Mouse (Mus musculus): ENCODE results near the gene Pou2f1. TPM values are rescaled to one million over a fixed set of nuclear protein-coding genes. Genes with fewer than 3 reads are reported as not detected.

The Pou2f1 gene
- total and polyA plus RNA-seq, 2 experiments from 2014 or later, result 13.9 to 29.6 TPM

- 55% methylated on average over 8 of the region's 8 CpGs for WGBS
- Histone ChIP-seq H3K9me3 (ENCODE audit: low read length) (no peaks in the 10 kb centered on the region), H3K4me2 (ENCODE audit: low read depth, low read length) (no peak overlapping the region)
Measured at GRCm38 (mm10) chr1:165882146-165882900, 120.2 kb downstream of the Pou2f1 start.

DNA sequence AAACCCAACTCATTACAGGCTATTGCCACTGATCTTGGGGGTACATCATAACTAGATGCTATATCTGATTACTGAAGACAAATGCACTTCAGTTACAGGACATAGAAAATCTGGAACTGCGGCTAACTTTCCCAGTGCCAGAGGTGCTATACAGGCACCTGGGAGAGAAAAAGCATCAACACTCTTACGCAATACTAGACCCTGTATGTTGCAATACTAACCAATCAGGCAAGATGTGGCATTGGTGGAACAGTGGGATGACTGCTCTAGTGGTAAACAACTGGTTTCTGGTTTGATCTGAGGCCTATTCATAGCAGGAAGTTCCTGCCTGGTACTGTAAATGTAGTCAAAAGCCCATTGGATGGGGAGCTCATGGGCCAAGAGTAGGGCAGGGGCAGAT, 123.7 kb downstream of the Pou2f1 start:
- WGBS, result 97% methylated on average over 2 of the region's 2 CpGs
- peaks cover 25% of the 10 kb centered on the region; the same call in 1 of the 2 replicates for H3K36me3 ChIP-seq (ENCODE audit: insufficient read depth, low read length)
- no peak for TF ChIP-seq CTCF (IDR thresholded peaks at IDR 0.05; ENCODE audit: low read depth)
- ATAC-seq (no peak), DNase-seq (ENCODE audit: low spot score) (no peak)
- no peak overlapping the region for H3K4me3 ChIP-seq (ENCODE audit: low read length)
- no peaks in the 10 kb centered on the region for H3K4me1 ChIP-seq (ENCODE audit: insufficient read depth, low read length)
- no peak overlapping the region for H3K9ac ChIP-seq (replicated peaks; ENCODE audit: low read length)
- H3K9me3 ChIP-seq (ENCODE audit: low read length), result no peaks in the 10 kb centered on the region
- H3K4me2 ChIP-seq (ENCODE audit: low read depth, low read length), result no peak overlapping the region
- no peaks in the 10 kb centered on the region for H3K27me3 ChIP-seq (ENCODE audit: insufficient read depth, low read length)
- no peak overlapping the region for H3K27ac ChIP-seq

More at GRCm38 (mm10) chr1:165882146-165882900, 120.2 kb downstream of the Pou2f1 start:
- Histone ChIP-seq H3K9ac (replicated peaks; ENCODE audit: low read length) (no peak overlapping the region), H3K4me1 (ENCODE audit: insufficient read depth, low read length) (no peaks in the 10 kb centered on the region), H3K36me3 (ENCODE audit: insufficient read depth, low read length) (peaks cover 16% of the 10 kb centered on the region; the same call in 1 of the 2 replicates), H3K27ac (no peak overlapping the region), H3K27me3 (ENCODE audit: insufficient read depth, low read length) (no peaks in the 10 kb centered on the region), H3K4me3 (ENCODE audit: low read length) (no peak overlapping the region)
- TF ChIP-seq CTCF (IDR thresholded peaks at IDR 0.05; ENCODE audit: low read depth), result no peak
- ATAC-seq, result 0 out of 2 replicates have a peak, but pooled peaks have one; percentile 24
- no peak for DNase-seq (ENCODE audit: low spot score)

GRCm38 (mm10) chr1:165875520-165876284, 126.8 kb downstream of the Pou2f1 start:
- Histone ChIP-seq H3K9me3 (ENCODE audit: low read length) (no peaks in the 10 kb centered on the region), H3K36me3 (ENCODE audit: insufficient read depth, low read length) (peaks cover 20% of the 10 kb centered on the region; the same call in 1 of the 2 replicates), H3K4me1 (ENCODE audit: insufficient read depth, low read length) (no peaks in the 10 kb centered on the region), H3K9ac (replicated peaks; ENCODE audit: low read length) (no peak overlapping the region), H3K27ac (no peak overlapping the region), H3K4me3 (ENCODE audit: low read length) (no peak overlapping the region), H3K27me3 (ENCODE audit: insufficient read depth, low read length) (no peaks in the 10 kb centered on the region), H3K4me2 (ENCODE audit: low read depth, low read length) (no peak overlapping the region)
- ATAC-seq (no peak), DNase-seq (ENCODE audit: low spot score) (no peak)
- 87% methylated on average over 6 of the region's 6 CpGs for WGBS
- TF ChIP-seq CTCF (IDR thresholded peaks at IDR 0.05; ENCODE audit: low read depth), result no peak

GRCm38 (mm10) chr1:165874645-165875044, 127.8 kb downstream of the Pou2f1 start:
- Histone ChIP-seq H3K4me1 (ENCODE audit: insufficient read depth, low read length) (no peaks in the 10 kb centered on the region), H3K36me3 (ENCODE audit: insufficient read depth, low read length) (peaks cover 16% of the 10 kb centered on the region; the same call in 1 of the 2 replicates), H3K4me2 (ENCODE audit: low read depth, low read length) (no peak overlapping the region), H3K27me3 (ENCODE audit: insufficient read depth, low read length) (no peaks in the 10 kb centered on the region), H3K27ac (no peak overlapping the region), H3K9me3 (ENCODE audit: low read length) (no peaks in the 10 kb centered on the region), H3K4me3 (ENCODE audit: low read length) (no peak overlapping the region), H3K9ac (replicated peaks; ENCODE audit: low read length) (no peak overlapping the region)
- WGBS, result 42% methylated on average over 8 of the region's 8 CpGs
- ATAC-seq (no peak), DNase-seq (ENCODE audit: low spot score) (no peak)
- TF ChIP-seq CTCF (IDR thresholded peaks at IDR 0.05; ENCODE audit: low read depth), result no peak

DNA sequence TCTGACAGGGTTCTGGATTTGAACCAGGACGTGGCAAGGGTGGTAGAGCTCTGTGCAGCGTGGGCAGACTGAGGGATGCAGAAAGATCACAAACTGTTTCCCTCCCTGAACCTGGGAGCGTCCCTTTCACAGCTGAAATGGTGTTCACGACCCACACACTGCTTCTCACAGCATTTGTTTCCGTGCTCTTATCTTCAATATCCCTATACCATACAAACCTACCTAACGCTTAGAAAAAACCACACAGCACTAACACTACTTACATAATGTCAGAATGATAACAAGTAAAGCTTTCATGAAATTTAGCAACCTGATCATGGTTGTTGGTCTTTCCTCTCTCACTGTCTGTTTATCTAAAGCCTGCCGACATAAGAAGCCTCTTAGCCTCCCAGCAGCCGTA, 133.8 kb downstream of the Pou2f1 start:
- H3K4me3 ChIP-seq (ENCODE audit: low read length), result no peak overlapping the region
- no peaks in the 10 kb centered on the region for H3K4me1 ChIP-seq (ENCODE audit: insufficient read depth, low read length)
- H3K27me3 ChIP-seq (ENCODE audit: insufficient read depth, low read length), result no peaks in the 10 kb centered on the region
- DNase-seq (ENCODE audit: low spot score), result no peak
- 92% methylated on average over 8 of the region's 8 CpGs for WGBS
- TF ChIP-seq CTCF (IDR thresholded peaks at IDR 0.05; ENCODE audit: low read depth), result no peak
- no peak overlapping the region for H3K9ac ChIP-seq (replicated peaks; ENCODE audit: low read length)
- no peak overlapping the region for H3K27ac ChIP-seq
- H3K9me3 ChIP-seq (ENCODE audit: low read length), result no peaks in the 10 kb centered on the region
- H3K36me3 ChIP-seq (ENCODE audit: insufficient read depth, low read length), result peaks cover 9% of the 10 kb centered on the region; the same call in 1 of the 2 replicates
- ATAC-seq, result no peak
- no peak overlapping the region for H3K4me2 ChIP-seq (ENCODE audit: low read depth, low read length)

DNA sequence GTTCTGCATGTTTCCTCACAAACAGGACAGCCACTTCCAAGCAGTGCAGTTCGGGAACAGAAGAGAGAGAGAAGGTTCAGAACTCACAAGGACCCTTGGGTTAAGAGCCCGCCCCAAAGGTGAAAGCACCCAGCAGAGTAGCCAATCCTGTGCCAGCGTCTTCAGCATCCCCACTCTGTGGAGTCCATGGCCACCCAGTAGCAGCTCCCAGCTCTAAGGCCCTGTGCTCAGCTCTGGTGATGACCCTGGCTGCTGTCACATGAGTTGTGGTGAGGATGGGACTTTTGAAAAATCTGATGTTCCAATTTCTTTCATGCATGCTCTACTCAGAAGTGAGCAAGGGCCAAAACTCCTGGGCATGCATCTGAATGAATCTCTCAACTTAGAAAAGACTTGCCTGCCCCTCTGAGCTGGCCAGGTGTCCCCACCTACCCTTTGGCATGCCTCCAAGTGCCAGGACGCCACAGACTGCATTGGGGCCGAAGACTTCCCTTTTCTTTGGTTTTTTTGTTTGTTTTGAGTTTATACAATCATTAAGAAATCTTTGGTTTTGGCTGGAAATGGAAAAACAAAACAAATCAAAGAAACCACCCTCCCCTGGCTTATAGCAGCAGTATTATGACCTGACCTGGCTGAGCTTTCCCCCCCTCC, 135.7 kb downstream of the Pou2f1 start:
- peaks cover 9% of the 10 kb centered on the region; the same call in 1 of the 2 replicates for H3K36me3 ChIP-seq (ENCODE audit: insufficient read depth, low read length)
- H3K9ac ChIP-seq (replicated peaks; ENCODE audit: low read length), result no peak overlapping the region
- no peaks in the 10 kb centered on the region for H3K9me3 ChIP-seq (ENCODE audit: low read length)
- no peaks in the 10 kb centered on the region for H3K27me3 ChIP-seq (ENCODE audit: insufficient read depth, low read length)
- no peak for TF ChIP-seq CTCF (IDR thresholded peaks at IDR 0.05; ENCODE audit: low read depth)
- DNase-seq (ENCODE audit: low spot score), result no peak
- ATAC-seq, result no peak
- H3K4me3 ChIP-seq (ENCODE audit: low read length), result no peak overlapping the region
- H3K4me1 ChIP-seq (ENCODE audit: insufficient read depth, low read length), result peaks cover 3% of the 10 kb centered on the region; the same call in 1 of the 2 replicates
- no peak overlapping the region for H3K27ac ChIP-seq
- 71% methylated on average over 5 of the region's 5 CpGs for WGBS
- H3K4me2 ChIP-seq (ENCODE audit: low read depth, low read length), result no peak overlapping the region
